Mouse (Mus musculus) frontal cortex, postnatal 36 days (tissue): ENCODE data around the gene Krtap1-4.
A peak's percentile ranks its signal among the peaks of the same experiment; 100 is the strongest.
"Not testable (repeated sequence)": the region's sequence is repeated elsewhere in the genome, so short reads cannot be mapped to it uniquely, and the experiment has no call there.

Experiments
- DNase-seq, 2 experiments: peaks; one replicate each; pipeline ENCODE4 v3.0.0; 2022; ENCODE audit warnings: low spot score in 2 of 2

Krtap1-4 gene

DNA sequence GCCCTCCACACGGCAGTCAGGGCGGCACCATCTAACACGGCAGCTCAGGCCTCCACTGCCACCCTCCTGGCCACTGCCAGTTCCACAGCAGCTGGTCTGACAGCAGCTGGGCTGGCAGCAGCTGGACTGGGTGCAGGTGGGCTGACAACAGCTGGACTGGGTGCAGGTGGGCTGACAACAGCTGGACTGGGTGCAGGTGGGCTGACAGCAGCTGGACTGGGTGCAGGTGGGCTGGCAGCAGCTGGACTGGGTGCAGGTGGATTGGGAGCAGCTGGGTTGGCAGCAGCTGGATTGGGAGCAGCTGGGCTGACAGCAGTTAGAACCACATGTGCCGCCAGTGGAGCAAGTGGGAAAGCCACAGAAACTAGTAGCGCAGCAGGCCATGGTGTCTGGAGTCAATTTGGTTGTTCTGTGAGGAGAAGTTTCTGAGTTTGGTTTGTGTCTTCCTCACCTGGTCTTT is at the start of gene Krtap1-4:
TSS of gene Krtap1-4 (minus strand) at position 410 of the 460 bp plus-strand sequence.
- DNase-seq, result no peak

DNA sequence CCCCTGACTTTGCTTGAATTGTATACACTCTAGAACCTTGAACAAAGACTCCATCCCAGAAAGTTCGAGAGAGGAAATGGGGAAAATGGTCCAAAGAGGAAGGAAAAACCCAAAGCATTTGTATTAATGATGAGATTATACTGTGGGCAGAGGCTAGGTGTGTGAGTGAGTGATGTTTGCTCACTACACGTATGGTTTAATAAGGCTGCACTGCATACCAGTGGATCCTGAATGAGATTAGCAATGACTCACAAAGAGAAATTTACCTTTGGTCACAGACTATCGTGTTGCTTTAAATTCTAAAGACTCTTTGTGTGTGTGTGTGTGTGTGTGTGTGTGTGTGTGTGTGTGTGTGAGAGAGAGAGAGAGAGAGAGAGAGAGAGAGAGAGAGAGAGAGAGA is 47.4 kb upstream of the Krtap1-4 start:
- no peak for DNase-seq

- no peak for DNase-seq
These were observed 44.7 kb upstream of the Krtap1-4 start, which contains the start of gene Krtap4-1 for GRCm38 (mm10) chr11:99628138-99628537. Gene Krtap4-1, minus strand, starts transcription at chr11:99628238.

GRCm38 (mm10) chr11:99620335-99620734 is 36.9 kb upstream of the Krtap1-4 start, which contains the start of gene Gm11562:
Gene Gm11562, minus strand, starts transcription at chr11:99620435.
- DNase-seq, result no peak

- DNase-seq, result no peak
These were observed 31.4 kb upstream of the Krtap1-4 start, which contains the start of gene Krtap2-4 for GRCm38 (mm10) chr11:99614796-99615363. Gene Krtap2-4, minus strand, starts transcription at chr11:99614846.

GRCm38 (mm10) chr11:99610089-99610488 is 26.6 kb upstream of the Krtap1-4 start, which contains the start of gene Gm11937:
Gene Gm11937, minus strand, starts transcription at chr11:99610189.
- DNase-seq, result not testable (repeated sequence)

- peak; percentile 22 to 67 for DNase-seq
These were observed 25.7 kb upstream of the Krtap1-4 start for GRCm38 (mm10) chr11:99609126-99609525.

GRCm38 (mm10) chr11:99603208-99603607 is 19.8 kb upstream of the Krtap1-4 start, which contains the start of gene Gm11938:
Gene Gm11938, minus strand, starts transcription at chr11:99603308.
- not testable (repeated sequence) for DNase-seq

GRCm38 (mm10) chr11:99597742-99598141 is 14.3 kb upstream of the Krtap1-4 start, which contains the start of gene Krtap9-3:
Gene Krtap9-3, minus strand, starts transcription at chr11:99598105.
- not testable (repeated sequence) for DNase-seq

- no peak for DNase-seq
These were observed 7.5 kb upstream of the Krtap1-4 start, which contains the start of gene Krtap1-3 for GRCm38 (mm10) chr11:99590981-99591380. Gene Krtap1-3, minus strand, starts transcription at chr11:99591339.

DNA sequence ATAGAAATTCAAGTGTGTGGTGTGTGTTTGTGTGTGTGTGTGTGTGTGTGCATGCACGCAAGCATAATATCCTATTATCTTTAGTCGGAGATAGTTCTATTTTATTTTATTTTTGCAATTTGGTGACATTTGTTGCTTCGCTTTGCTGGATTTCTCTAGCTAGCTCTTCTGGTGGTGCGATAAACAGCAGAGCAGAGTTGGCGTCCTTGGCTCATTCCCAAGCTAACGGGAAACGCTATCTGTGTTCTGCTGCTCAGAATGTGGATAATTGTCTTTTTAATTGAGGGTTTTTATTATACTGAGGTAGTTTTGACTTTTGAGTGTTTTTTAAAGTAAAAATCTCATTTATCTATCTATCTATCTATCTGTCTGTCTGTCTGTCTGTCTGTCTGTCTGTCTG is 1.6 kb upstream of the Krtap1-4 start:
- peak; percentile 17 to 27 for DNase-seq

GRCm38 (mm10) chr11:99581564-99581963 is 1.9 kb downstream of the Krtap1-4 start:
- no peak for DNase-seq

- no peak for DNase-seq
These were observed 2.4 kb downstream of the Krtap1-4 start for GRCm38 (mm10) chr11:99581051-99581450.

GRCm38 (mm10) chr11:99580636-99581035 is 2.8 kb downstream of the Krtap1-4 start, which contains the start of gene Krtap1-5:
Gene Krtap1-5, minus strand, starts transcription at chr11:99581016.
- no peak for DNase-seq

DNA sequence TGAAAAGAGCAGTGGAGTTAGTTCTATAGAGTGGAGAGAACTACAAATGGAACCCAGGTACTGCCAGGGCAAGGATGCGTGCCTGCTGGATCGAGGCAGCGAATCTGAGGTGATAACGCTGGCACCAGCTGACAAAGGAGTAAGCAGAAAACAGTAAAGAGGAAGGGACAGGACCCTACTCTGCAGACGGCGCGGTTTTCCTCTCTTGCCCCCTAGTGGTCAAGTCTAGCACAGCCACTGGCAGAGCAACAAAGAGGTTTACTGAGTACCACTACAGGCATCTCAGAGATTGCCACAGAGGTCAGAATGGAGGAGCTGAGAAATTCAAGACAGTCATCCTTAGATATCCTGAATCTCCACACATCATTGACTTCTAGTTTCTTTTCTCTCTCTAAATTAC is 9.3 kb downstream of the Krtap1-4 start:
- peak; percentile 54 to 62 for DNase-seq

DNA sequence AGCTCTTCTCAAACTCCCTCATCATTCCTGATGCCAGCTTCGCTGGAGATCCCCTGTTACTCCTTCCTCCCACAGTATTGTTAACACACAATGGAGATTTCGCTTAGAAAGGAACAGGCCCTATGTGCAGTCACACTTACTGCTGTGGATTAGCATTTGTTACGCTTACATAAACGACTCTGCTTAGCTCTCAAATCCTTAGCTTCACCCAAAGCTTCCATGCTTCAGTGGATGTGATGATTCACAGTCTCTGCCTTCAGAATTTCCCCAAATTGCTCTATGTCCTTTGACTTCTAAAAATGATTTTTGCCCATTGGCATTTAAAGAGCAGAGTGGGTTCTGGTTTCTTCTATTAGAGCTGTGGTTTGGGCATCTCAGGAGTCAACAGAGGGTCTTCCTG is 10.3 kb downstream of the Krtap1-4 start:
- peak in 1 of 2 experiments; percentile 20 for DNase-seq

- DNase-seq, result no peak
These were observed 16.9 kb downstream of the Krtap1-4 start, which contains the start of gene Krtap3-1 for GRCm38 (mm10) chr11:99566530-99566929. Gene Krtap3-1, minus strand, starts transcription at chr11:99566630.

DNA sequence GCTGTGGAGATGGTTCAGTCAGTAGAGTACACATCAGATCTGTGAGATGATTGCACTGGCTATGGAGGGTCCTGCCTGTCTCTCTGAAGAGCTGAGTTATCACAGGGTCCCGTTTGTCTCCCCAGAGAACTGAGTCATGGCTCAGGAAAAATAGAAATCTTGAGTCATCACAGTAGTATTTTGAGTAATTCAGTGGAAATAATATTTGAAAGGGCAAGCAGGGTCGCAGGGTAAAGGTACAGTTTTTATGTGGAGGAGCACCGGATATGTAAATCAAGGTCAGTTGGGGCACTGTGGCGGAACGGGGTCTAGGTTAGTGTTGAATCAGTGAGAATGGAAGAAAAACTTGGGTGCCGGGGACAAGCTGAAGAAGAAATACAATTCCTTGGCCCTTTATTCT is 20.9 kb downstream of the Krtap1-4 start:
- DNase-seq, result no peak

- no peak for DNase-seq
These were observed 24.1 kb downstream of the Krtap1-4 start, which contains the start of gene Gm11939 for GRCm38 (mm10) chr11:99559366-99559765. Gene Gm11939, minus strand, starts transcription at chr11:99559466.

- no peak for DNase-seq
These were observed 25.3 kb downstream of the Krtap1-4 start for GRCm38 (mm10) chr11:99557976-99558745.

DNA sequence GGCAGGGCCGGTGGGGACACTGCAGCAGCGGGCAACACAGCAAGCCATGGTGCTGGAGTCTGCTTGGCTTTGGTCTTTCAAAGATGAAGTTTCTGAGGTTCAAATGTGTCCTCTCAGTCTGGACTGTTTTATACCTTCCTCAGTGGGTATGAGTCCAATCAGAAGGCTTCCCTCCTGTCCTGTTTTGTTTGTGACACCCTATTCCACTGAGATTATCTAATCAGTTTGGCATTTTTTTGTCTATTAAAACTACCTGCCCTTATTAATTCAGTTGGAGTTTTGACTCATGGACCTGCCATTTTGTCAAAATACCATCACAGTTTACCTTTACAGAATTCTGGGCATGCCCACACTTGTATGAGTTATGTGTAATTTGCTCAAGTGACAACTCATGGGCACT is 26.7 kb downstream of the Krtap1-4 start, which contains the start of gene Krtap3-2:
TSS of gene Krtap3-2 (minus strand) at position 101 of the 400 bp plus-strand sequence.
- no peak for DNase-seq

DNA sequence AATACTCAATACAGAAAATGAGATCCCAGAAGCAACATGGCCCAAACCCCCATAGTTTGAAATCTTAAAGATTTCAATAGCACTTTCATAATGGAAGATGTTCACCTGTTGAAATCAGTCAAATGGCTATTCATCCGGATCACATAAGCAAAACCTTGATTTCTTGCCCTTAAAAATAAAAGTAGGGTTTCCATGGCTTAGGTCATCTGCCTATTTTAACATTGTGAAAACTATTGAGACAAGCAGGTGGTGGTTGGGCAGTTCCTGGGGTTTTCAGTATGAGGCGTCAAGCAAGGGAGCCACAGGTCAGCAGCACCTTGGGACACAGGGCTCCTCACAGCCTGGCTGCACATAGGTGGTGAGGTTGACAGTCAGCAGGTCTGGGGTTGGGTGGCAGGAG is 27.3 kb downstream of the Krtap1-4 start:
- DNase-seq, result no peak
